Mouse (Mus musculus) brain, adult 2 months (tissue): ENCODE data around the gene Gm17509.
"Not testable (repeated sequence)": the region's sequence is repeated elsewhere in the genome, so short reads cannot be mapped to it uniquely, and the experiment has no call there.

Experiments used
- DNase-seq: peaks from one replicate; pipeline ENCODE4 v3.0.0; 2011; ENCODE audit warnings: low read depth, low spot score

Gm17509 gene

DNA sequence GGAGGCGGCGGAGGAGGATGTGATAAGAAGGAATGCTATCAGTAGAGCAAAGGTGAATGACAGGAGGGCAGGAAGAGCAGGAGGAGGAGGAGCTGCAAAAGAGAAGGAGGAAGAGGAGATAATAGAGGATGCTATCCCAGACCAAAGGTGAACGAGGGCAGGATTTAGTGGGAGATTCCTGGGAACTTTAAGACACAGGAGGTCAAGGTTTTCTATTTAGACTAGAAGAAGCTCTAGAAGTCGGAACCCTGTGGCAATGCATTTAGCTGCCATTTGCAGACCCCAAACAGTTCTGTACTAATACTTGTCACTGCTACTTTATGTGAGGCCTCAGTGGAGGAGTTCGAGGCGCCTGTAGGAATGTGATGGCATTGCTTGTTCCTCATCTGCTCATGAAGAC is 12.6 kb downstream of the Gm17509 start, which contains the start of gene Emb:
Emb (plus strand) TSS at position 301 of the 400 bp plus-strand sequence.
- no peak for DNase-seq

GRCm38 (mm10) chr13:117206066-117206465 is 14.8 kb downstream of the Gm17509 start:
- DNase-seq, result no peak

DNA sequence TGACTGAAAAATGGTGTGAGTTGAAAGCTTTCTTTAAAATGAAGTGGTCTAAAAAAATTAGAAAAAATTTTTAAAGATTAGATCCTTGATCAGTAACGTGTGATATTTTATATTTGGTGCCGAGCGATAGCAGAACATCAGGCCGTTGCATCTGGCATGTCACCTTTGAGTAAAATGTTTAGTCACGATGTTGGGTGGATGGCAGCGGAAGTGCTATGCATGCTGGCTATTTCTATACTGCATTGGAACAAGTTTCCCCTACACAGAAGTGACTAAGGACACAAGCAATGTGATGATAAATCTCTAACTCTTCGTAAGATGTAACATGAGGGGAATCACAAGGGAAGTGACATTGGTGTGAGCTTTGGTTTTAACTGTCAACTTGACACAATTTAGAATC is 16.2 kb downstream of the Gm17509 start:
- peak; percentile 54 for DNase-seq

DNA sequence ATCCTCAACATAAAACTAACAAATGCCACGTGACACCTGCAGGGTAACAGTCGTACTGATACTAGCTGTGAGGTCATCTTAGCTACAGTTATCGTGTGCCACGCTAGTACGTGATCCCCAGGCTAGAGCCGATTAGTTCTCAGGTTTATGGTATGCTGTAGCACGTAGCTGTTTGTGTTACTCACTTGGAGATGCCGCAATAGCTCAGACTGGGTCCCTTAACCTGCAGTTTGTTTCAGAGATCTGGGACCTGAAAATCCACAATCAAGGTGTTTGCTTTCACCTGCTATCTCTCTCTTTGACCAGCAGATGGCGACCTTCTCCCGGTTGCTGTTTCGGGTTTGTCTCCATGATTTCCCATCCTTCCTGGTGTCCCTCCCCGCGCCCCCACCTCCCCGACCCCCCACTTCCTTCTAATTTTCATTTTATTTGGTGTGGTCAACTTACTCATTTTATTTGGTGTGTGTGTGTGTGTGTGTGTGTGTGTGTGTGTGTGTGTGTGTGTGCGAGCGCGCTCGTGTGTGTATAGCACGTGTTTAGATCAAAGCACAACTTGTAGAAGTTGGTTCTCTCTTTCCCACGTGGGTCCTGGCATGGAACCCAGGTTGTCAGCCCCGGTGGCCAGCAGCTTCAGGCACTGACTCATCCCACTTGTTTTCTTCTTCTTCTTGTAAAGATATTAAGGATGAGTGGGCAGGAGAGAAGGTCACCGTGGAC is 18.0 kb downstream of the Gm17509 start:
- DNase-seq, result peak; percentile 45

- DNase-seq, result peak; percentile 75
Observed at GRCm38 (mm10) chr13:117198402-117199083, 22.3 kb downstream of the Gm17509 start.

DNA sequence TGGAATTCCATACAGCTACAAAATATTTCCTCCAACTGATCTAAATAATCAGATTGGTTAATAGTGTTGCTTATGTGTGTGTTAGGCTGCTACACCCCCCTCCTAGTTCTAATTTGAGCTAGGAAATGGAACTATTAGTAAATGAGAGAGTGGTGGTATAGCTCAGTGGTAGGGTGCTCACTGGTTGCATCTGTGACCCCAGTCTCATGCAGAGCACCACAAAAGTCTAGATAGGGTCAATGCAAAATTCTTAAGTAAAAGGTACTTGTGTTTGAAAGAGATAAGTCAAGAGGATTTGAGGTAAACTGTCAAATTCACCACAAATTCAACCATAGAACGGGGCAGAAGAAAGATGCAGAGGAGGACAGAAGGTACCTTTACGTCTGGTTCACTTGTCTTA is 23.2 kb downstream of the Gm17509 start:
- DNase-seq, result no peak

- no peak for DNase-seq
Observed at GRCm38 (mm10) chr13:117195569-117196495, 25.0 kb downstream of the Gm17509 start.

GRCm38 (mm10) chr13:117193422-117193983 is 27.4 kb downstream of the Gm17509 start:
- DNase-seq, result no peak

DNA sequence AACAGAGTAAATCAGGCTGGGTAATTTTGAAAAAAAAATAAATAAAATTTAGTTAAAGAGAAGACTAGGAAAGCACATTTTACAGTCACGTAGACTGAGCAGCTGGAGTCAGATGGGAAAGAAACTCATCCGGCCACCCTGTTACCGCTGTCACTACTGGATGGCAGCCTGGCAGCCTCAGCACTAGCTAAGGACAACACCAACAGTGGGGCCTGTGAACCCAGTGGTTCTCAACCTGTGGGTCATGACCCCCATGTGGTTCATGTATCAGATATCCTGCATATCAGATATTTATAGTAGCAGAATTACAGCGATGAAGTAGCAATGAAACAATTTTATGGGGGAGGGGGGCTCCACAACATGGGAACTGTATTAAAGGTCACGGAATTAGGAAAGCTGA is 28.7 kb downstream of the Gm17509 start:
- DNase-seq, result no peak

GRCm38 (mm10) chr13:117185329-117185728 is 35.5 kb downstream of the Gm17509 start:
- DNase-seq, result no peak

DNA sequence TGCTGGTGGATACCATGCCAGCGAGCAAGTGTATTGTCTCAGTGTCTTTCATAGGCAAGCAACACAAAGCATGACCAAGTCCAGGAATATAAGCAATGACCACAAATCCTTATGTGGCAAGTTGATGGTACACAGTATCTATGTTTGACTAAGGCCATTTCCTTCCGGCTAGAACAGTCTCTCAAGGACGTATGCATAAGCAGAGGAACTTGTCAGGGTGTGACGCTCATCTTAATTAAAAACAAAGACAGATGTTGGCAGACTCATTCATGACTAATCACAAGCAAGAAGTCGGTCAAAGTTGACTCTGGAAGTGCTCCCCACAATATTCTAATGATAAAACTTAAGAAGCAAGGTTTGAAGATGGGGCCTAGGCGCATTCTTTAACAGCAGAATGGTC is 37.6 kb downstream of the Gm17509 start:
- DNase-seq, result no peak

DNA sequence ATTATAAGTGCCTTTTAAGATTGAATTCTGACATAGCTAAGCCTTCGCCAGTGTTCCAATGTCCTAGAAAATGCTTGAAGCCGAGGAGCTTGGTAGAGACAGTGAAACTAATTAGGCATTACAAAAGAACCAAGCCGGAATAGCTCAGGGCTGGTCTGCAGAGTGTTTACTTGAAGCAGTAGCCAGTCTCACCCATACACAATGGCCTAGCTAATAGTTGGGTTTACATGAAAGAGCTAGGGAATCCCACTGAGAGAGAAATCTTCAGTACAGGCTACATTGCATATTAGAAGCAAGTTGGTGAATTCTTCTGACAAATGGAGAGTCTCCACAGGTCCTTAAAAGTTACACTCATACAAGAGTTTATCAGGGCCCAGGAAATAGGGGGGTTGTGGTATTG is 40.0 kb downstream of the Gm17509 start:
- not testable (repeated sequence) for DNase-seq
